Mouse (Mus musculus): ENCODE measurements around the gene Fanci.

GRCm38 (mm10) chr7:79440035-79440434, 48.3 kb downstream of the Fanci start:
- no peak for TF ChIP-seq TCF12 (IDR thresholded peaks at IDR 0.05; ENCODE audit: low read depth, low read length)
- TF ChIP-seq MAX (IDR thresholded peaks at IDR 0.05; ENCODE audit: low read length): no peak
- TF ChIP-seq MYC (IDR thresholded peaks at IDR 0.05; ENCODE audit: low read depth, low read length): no peak
- no peak for TF ChIP-seq POLR2A (IDR thresholded peaks at IDR 0.05; ENCODE audit: low read depth, low read length)
- TF ChIP-seq RCOR1 (conservative IDR thresholded peaks at IDR 0.05; ENCODE audit: low read depth, low read length): no peak
- no peak for TF ChIP-seq CTCF (conservative IDR thresholded peaks at IDR 0.05 in 1 of 2, IDR thresholded peaks at IDR 0.05 in 1 of 2; ENCODE audit: low read depth in 2 of 2, low read length in 2 of 2)
